Mouse (Mus musculus) hindbrain, embryonic 16.5 days (tissue): ENCODE data around the gene Mgme1. TPM values are rescaled to one million over a fixed set of nuclear protein-coding genes. Genes with fewer than 3 reads are reported as not detected.

Source experiments
- ATAC-seq: fragments of 200-750 bp; cut with Nextera tagmentation; 2 replicates; pipeline ENCODE4 v1.8.0; 2017; ENCODE audit warnings: moderate TSS enrichment, moderate library complexity
- H3K27ac ChIP-seq: fragments of 300-500 bp; sonication (generic); 2 replicates; pipeline ENCODE4 v1.5.1; 2014; ENCODE audit warnings: low read depth, mild to moderate bottlenecking, control low read depth, low read length, moderate library complexity
- H3K27me3 ChIP-seq: fragments of 300-500 bp; sonication (generic); replicated peaks from 2 replicates; pipeline ENCODE4 v1.6.1; 2014; ENCODE audit warnings: low read length; ENCODE audit not compliant: control insufficient read depth, insufficient read depth
- H3K36me3 ChIP-seq: fragments of 300-500 bp; sonication (generic); 2 replicates; pipeline ENCODE4 v1.6.1; 2014; ENCODE audit warnings: mild to moderate bottlenecking, low read length, moderate library complexity, mixed read lengths; ENCODE audit not compliant: control insufficient read depth, insufficient read depth
- H3K4me1 ChIP-seq: fragments of 300-500 bp; sonication (generic); 2 replicates; pipeline ENCODE4 v1.6.1; 2014; ENCODE audit warnings: low read depth, low read length; ENCODE audit not compliant: control insufficient read depth, insufficient read depth
- H3K4me2 ChIP-seq: fragments of 300-500 bp; sonication (generic); 2 replicates; pipeline ENCODE4 v1.6.1; 2014; ENCODE audit warnings: mild to moderate bottlenecking, low read length, control low read depth, moderate library complexity
- H3K4me3 ChIP-seq: fragments of 300-500 bp; sonication (generic); 2 replicates; pipeline ENCODE4 v1.5.1; 2014; ENCODE audit warnings: mild to moderate bottlenecking, low read length, control low read depth, moderate library complexity
- H3K9ac ChIP-seq: fragments of 300-500 bp; sonication (generic); 2 replicates; pipeline ENCODE4 v1.6.1; 2014; ENCODE audit warnings: low read depth, mild to moderate bottlenecking, control low read depth, low read length, moderate library complexity
- H3K9me3 ChIP-seq: fragments of 300-500 bp; sonication (generic); 2 replicates; pipeline ENCODE4 v1.6.1; 2014; ENCODE audit warnings: mild to moderate bottlenecking, low read length, moderate library complexity; ENCODE audit not compliant: control insufficient read depth
- WGBS: fragments of 180-500 bp; shearing (Covaris S2); extraction: QIAGEN DNeasy Blood & Tissue Kit; methylation state at CpG from one replicate; pipeline ENCODE4 v1.1.7; 2014; 5-methylcytosine and 5-hydroxymethylcytosine counted together
- polyA plus RNA-seq: library from polyadenylated mRNA; unstranded; fragments of >200 nt; fragmentation: Nextera tagmentation; extraction: Ambion mirVana; gene quantifications from 2 replicates; pipeline ENCODE4 v1.2.1, GENCODE M21; 2015

Mgme1 gene
- polyA plus RNA-seq: 12.4 and 14.9 TPM in 2 replicates

- H3K36me3 ChIP-seq: 0 out of 2 replicates have a peak, but pooled peaks cover 2% of the 10 kb centered on the region
- ATAC-seq: peak; percentile 99
- peak within 1 kb of the TSS; percentile 84 for H3K9ac ChIP-seq
- H3K4me1 ChIP-seq: peaks cover 19% of the 10 kb centered on the region
- no peaks in the 10 kb centered on the region for H3K9me3 ChIP-seq
- peak within 1 kb of the TSS; percentile 96 for H3K27ac ChIP-seq
- WGBS: under 1% methylated on average over 81 of the region's 93 CpGs
- H3K4me2 ChIP-seq: peak within 1 kb of the TSS; percentile 83
- peak within 1 kb of the TSS; percentile 68 for H3K4me3 ChIP-seq
- H3K27me3 ChIP-seq: no peaks in the 10 kb centered on the region
Observed at GRCm38 (mm10) chr2:144270507-144271420, at the start of gene Mgme1, which contains the start of gene Snx5. Gene Mgme1, plus strand, starts transcription at chr2:144270663. Gene Snx5, minus strand, starts transcription at chr2:144270906.

- ATAC-seq: no peak
- no peaks in the 10 kb centered on the region for H3K27me3 ChIP-seq
- no peaks in the 10 kb centered on the region for H3K4me1 ChIP-seq
- no peaks in the 10 kb centered on the region for H3K36me3 ChIP-seq
- H3K4me3 ChIP-seq: no peak overlapping the region
- H3K9ac ChIP-seq: no peak overlapping the region; the same call in 1 of the 2 replicates
- no peaks in the 10 kb centered on the region for H3K9me3 ChIP-seq
- H3K4me2 ChIP-seq: no peak overlapping the region
- no peak overlapping the region for H3K27ac ChIP-seq
- 67% methylated on average over 12 of the region's 12 CpGs for WGBS
Observed at GRCm38 (mm10) chr2:144224351-144224750, 46.1 kb upstream of the Mgme1 start.

GRCm38 (mm10) chr2:144226906-144227586 is 43.4 kb upstream of the Mgme1 start:
- Histone ChIP-seq H3K9me3 (no peaks in the 10 kb centered on the region), H3K27ac (no peak overlapping the region), H3K27me3 (no peaks in the 10 kb centered on the region), H3K36me3 (no peaks in the 10 kb centered on the region), H3K4me3 (no peak overlapping the region), H3K4me2 (no peak overlapping the region), H3K9ac (no peak overlapping the region), H3K4me1 (no peaks in the 10 kb centered on the region)
- ATAC-seq: no peak
- 82% methylated on average over 12 of the region's 12 CpGs for WGBS

GRCm38 (mm10) chr2:144228521-144229346 is 41.7 kb upstream of the Mgme1 start:
- Histone ChIP-seq H3K4me1 (no peaks in the 10 kb centered on the region), H3K4me2 (no peak overlapping the region), H3K27ac (no peak overlapping the region), H3K36me3 (no peaks in the 10 kb centered on the region), H3K4me3 (no peak overlapping the region), H3K9ac (no peak overlapping the region), H3K9me3 (no peaks in the 10 kb centered on the region), H3K27me3 (no peaks in the 10 kb centered on the region)
- no peak for ATAC-seq
- 82% methylated on average over 12 of the region's 12 CpGs for WGBS

- H3K4me1 ChIP-seq: no peaks in the 10 kb centered on the region
- H3K4me3 ChIP-seq: no peak overlapping the region
- H3K27ac ChIP-seq: no peak overlapping the region
- no peaks in the 10 kb centered on the region for H3K9me3 ChIP-seq
- no peaks in the 10 kb centered on the region for H3K36me3 ChIP-seq
- H3K9ac ChIP-seq: no peak overlapping the region
- H3K27me3 ChIP-seq: no peaks in the 10 kb centered on the region
- 93% methylated on average over 14 of the region's 14 CpGs for WGBS
- ATAC-seq: no peak
- H3K4me2 ChIP-seq: no peak overlapping the region
Observed at GRCm38 (mm10) chr2:144229647-144230046, 40.8 kb upstream of the Mgme1 start.

GRCm38 (mm10) chr2:144230498-144230897 is 40.0 kb upstream of the Mgme1 start:
- 63% methylated on average over 7 of the region's 7 CpGs for WGBS
- H3K4me2 ChIP-seq: no peak overlapping the region
- no peak overlapping the region for H3K4me3 ChIP-seq
- no peak for ATAC-seq
- H3K9me3 ChIP-seq: no peaks in the 10 kb centered on the region
- no peaks in the 10 kb centered on the region for H3K27me3 ChIP-seq
- no peaks in the 10 kb centered on the region for H3K36me3 ChIP-seq
- H3K9ac ChIP-seq: no peak overlapping the region
- no peak overlapping the region for H3K27ac ChIP-seq
- no peaks in the 10 kb centered on the region for H3K4me1 ChIP-seq

- 81% methylated on average over 5 of the region's 5 CpGs for WGBS
- Histone ChIP-seq H3K4me3 (no peak overlapping the region), H3K27ac (no peak overlapping the region), H3K4me2 (no peak overlapping the region), H3K9me3 (no peaks in the 10 kb centered on the region), H3K27me3 (no peaks in the 10 kb centered on the region), H3K9ac (no peak overlapping the region), H3K36me3 (no peaks in the 10 kb centered on the region), H3K4me1 (no peaks in the 10 kb centered on the region)
- ATAC-seq: no peak
Observed at GRCm38 (mm10) chr2:144231115-144231514, 39.3 kb upstream of the Mgme1 start.

GRCm38 (mm10) chr2:144233534-144233933 is 36.9 kb upstream of the Mgme1 start:
- 61% methylated on average over 3 of the region's 3 CpGs for WGBS
- Histone ChIP-seq H3K4me3 (no peak overlapping the region), H3K27ac (no peak overlapping the region), H3K9ac (no peak overlapping the region), H3K27me3 (no peaks in the 10 kb centered on the region), H3K9me3 (no peaks in the 10 kb centered on the region), H3K4me2 (no peak overlapping the region), H3K4me1 (no peaks in the 10 kb centered on the region), H3K36me3 (no peaks in the 10 kb centered on the region)
- no peak for ATAC-seq
